Mouse (Mus musculus) CH12.LX (cell line): ENCODE results near the gene Paf1. TPM values are rescaled to one million over a fixed set of nuclear protein-coding genes. Genes with fewer than 3 reads are reported as not detected.

Experiments
- DNase-seq: peaks from one replicate; pipeline ENCODE4 v3.0.0-alpha.2; 2013; ENCODE audit errors: extremely low read depth
- H3K27ac ChIP-seq: 2 replicates; pipeline ENCODE4 v1.5.1; 2012; ENCODE audit warnings: low read depth, mild to moderate bottlenecking, control low read depth, moderate library complexity; ENCODE audit not compliant: insufficient read depth
- H3K27me3 ChIP-seq: replicated peaks from 2 replicates; pipeline ENCODE3; 2012; ENCODE audit warnings: inconsistent platforms
- H3K36me3 ChIP-seq, 2 experiments: replicated peaks in 1 of 2; 2 replicates each; pipeline versions ENCODE3 to v1.6.1; 2012; ENCODE audit warnings: inconsistent platforms in 1 of 2, low read length in 1 of 2, mild to moderate bottlenecking in 1 of 2, mixed read lengths in 1 of 2, moderate library complexity in 1 of 2; ENCODE audit not compliant: control insufficient read depth in 1 of 2, insufficient read depth in 1 of 2
- H3K4me1 ChIP-seq, 2 experiments: 2 replicates each; pipeline ENCODE4 v1.6.1; 2012; ENCODE audit warnings: inconsistent platforms in 1 of 2, moderate library complexity in 1 of 2; ENCODE audit not compliant: insufficient read depth in 2 of 2, control insufficient read depth in 1 of 2
- H3K4me2 ChIP-seq: 2 replicates; pipeline ENCODE4 v1.6.1; 2012; ENCODE audit warnings: low read depth, mild to moderate bottlenecking, control low read depth; ENCODE audit not compliant: poor library complexity, insufficient read depth, severe bottlenecking
- H3K4me3 ChIP-seq, 3 experiments: fragments of 150-350 bp in 1 of 3; sonication (generic) in 1 of 3; replicated peaks in 1 of 3; 2 replicates each; pipeline versions ENCODE3 to v1.5.1; 2011 to 2012; ENCODE audit warnings: low read depth in 2 of 3, low read length in 2 of 3, mild to moderate bottlenecking in 2 of 3, moderate library complexity in 2 of 3, control low read depth in 1 of 3, improper control_type of control experiment in 1 of 3, inconsistent platforms in 1 of 3, mixed read lengths in 1 of 3; ENCODE audit not compliant: poor library complexity in 1 of 3
- H3K79me2 ChIP-seq: replicated peaks from 2 replicates; pipeline ENCODE4 v1.6.1; 2012; ENCODE audit warnings: mild to moderate bottlenecking, moderate library complexity; ENCODE audit not compliant: control insufficient read depth, poor library complexity, insufficient read depth, severe bottlenecking; ENCODE audit errors: extremely low read depth
- H3K9ac ChIP-seq: 2 replicates; pipeline ENCODE4 v1.6.1; 2012; ENCODE audit warnings: low read depth, mild to moderate bottlenecking, control low read depth, moderate library complexity; ENCODE audit not compliant: insufficient read depth
- H3K9me3 ChIP-seq: replicated peaks from 2 replicates; pipeline ENCODE3; 2012; ENCODE audit warnings: low read length, inconsistent platforms, mixed read lengths
- BHLHE40 ChIP-seq: IDR thresholded peaks from 2 replicates; pipeline ENCODE4 v1.6.1; 2011; ENCODE audit warnings: mild to moderate bottlenecking, low read depth, low read length, improper control_type of control experiment
- CHD1 ChIP-seq: IDR thresholded peaks from 2 replicates; pipeline ENCODE4 v1.6.1; 2012; ENCODE audit warnings: low read depth, low read length, improper control_type of control experiment, inconsistent platforms
- E2F4 ChIP-seq: IDR thresholded peaks from 2 replicates; pipeline ENCODE4 v1.6.1; 2011; ENCODE audit warnings: low read depth, low read length, improper control_type of control experiment; ENCODE audit not compliant: insufficient replicate concordance
- ELF1 ChIP-seq: IDR thresholded peaks from 2 replicates; pipeline ENCODE4 v1.6.1; 2014; ENCODE audit warnings: low read depth, mild to moderate bottlenecking, inconsistent platforms, low read length, improper control_type of control experiment
- EP300 ChIP-seq: IDR thresholded peaks from 2 replicates; pipeline ENCODE4 v1.6.1; 2011; ENCODE audit warnings: low read length, improper control_type of control experiment
- ETS1 ChIP-seq: conservative IDR thresholded peaks from 2 replicates; pipeline ENCODE4 v1.6.1; 2012; ENCODE audit warnings: low read depth, mild to moderate bottlenecking, inconsistent platforms, low read length, improper control_type of control experiment, moderate library complexity
- IRF4 ChIP-seq: IDR thresholded peaks from 2 replicates; pipeline ENCODE4 v1.6.1; 2014; ENCODE audit warnings: low read depth, mild to moderate bottlenecking, inconsistent platforms, low read length, improper control_type of control experiment
- JUN ChIP-seq: IDR thresholded peaks from 2 replicates; pipeline ENCODE4 v1.6.1; 2011; ENCODE audit warnings: low read depth, mild to moderate bottlenecking, low read length, improper control_type of control experiment, moderate library complexity; ENCODE audit not compliant: insufficient read depth
- MAFK ChIP-seq: IDR thresholded peaks from 2 replicates; pipeline ENCODE4 v1.6.1; 2011; ENCODE audit warnings: low read length, improper control_type of control experiment; ENCODE audit not compliant: insufficient replicate concordance
- MAZ ChIP-seq: IDR thresholded peaks from 2 replicates; pipeline ENCODE4 v1.6.1; 2012; ENCODE audit warnings: low read depth, mild to moderate bottlenecking, inconsistent platforms, low read length, improper control_type of control experiment, moderate library complexity
- MEF2A ChIP-seq: IDR thresholded peaks from 2 replicates; pipeline ENCODE4 v1.6.1; 2014; ENCODE audit warnings: low read depth, mild to moderate bottlenecking, inconsistent platforms, low read length, improper control_type of control experiment, borderline replicate concordance
- MYC ChIP-seq: IDR thresholded peaks from 2 replicates; pipeline ENCODE4 v1.6.1; 2011; ENCODE audit warnings: low read depth, mild to moderate bottlenecking, improper control_type of control experiment, low read length
- NELFE ChIP-seq: IDR thresholded peaks from 2 replicates; pipeline ENCODE4 v1.6.1; 2011; ENCODE audit warnings: low read depth, low read length, improper control_type of control experiment
- POLR2AphosphoS2 ChIP-seq: IDR thresholded peaks from 2 replicates; pipeline ENCODE4 v1.6.1; 2011; ENCODE audit warnings: low read depth, low read length, improper control_type of control experiment
- RCOR1 ChIP-seq: conservative IDR thresholded peaks from 2 replicates; pipeline ENCODE4 v1.6.1; 2012; ENCODE audit warnings: low read depth, mild to moderate bottlenecking, inconsistent platforms, low read length, improper control_type of control experiment
- TCF12 ChIP-seq: IDR thresholded peaks from 2 replicates; pipeline ENCODE4 v1.6.1; 2014; ENCODE audit warnings: low read depth, mild to moderate bottlenecking, inconsistent platforms, low read length, improper control_type of control experiment
- USF1 ChIP-seq: IDR thresholded peaks from 2 replicates; pipeline ENCODE4 v1.6.1; 2014; ENCODE audit warnings: low read depth, mild to moderate bottlenecking, inconsistent platforms, low read length, improper control_type of control experiment
- USF2 ChIP-seq: conservative IDR thresholded peaks from 2 replicates; pipeline ENCODE4 v1.6.1; 2011; ENCODE audit warnings: low read depth, low read length, improper control_type of control experiment
- ZC3H11A ChIP-seq: IDR thresholded peaks from 2 replicates; pipeline ENCODE4 v1.6.1; 2012; ENCODE audit warnings: low read depth, mild to moderate bottlenecking, inconsistent platforms, low read length, improper control_type of control experiment
- ZMIZ1 ChIP-seq: IDR thresholded peaks from 2 replicates; pipeline ENCODE4 v1.6.1; 2012; ENCODE audit warnings: low read depth, mild to moderate bottlenecking, inconsistent platforms, low read length, improper control_type of control experiment
- dilution Hi-C: fragments of 300-500 bp; cut with MboI; formaldehyde crosslinking; loops from 2 replicates; pipeline ENCODE4 v1.14.3; 2020; ENCODE audit warnings: low sequenced_read_pairs; ENCODE audit not compliant: extremely low pct_unique_long_range_greater_than_20kb, extremely low pct_ligation_motif_present
- in situ Hi-C: fragments of 300-500 bp; cut with MboI; formaldehyde crosslinking; loops from 3 replicates; pipeline ENCODE4 v1.14.3; 2019; ENCODE audit warnings: low sequenced_read_pairs, low pct_ligation_motif_present, low pct_unique_long_range_greater_than_20kb, mixed read lengths
- polyA plus RNA-seq: library from polyadenylated mRNA; unstranded; fragments of >175 nt; gene quantifications from 2 replicates; pipeline ENCODE4 v1.2.1, GENCODE M21; 2012; ENCODE audit warnings: low read depth; ENCODE audit not compliant: insufficient read length
- total RNA-seq, 2 experiments: library from RNA; depleted of rRNA; stranded (reverse); fragments of 300-350 nt in 1 of 2; fragments of >200 nt in 1 of 2; gene quantifications; 2 replicates each; pipeline ENCODE4 v1.2.3; 2012 to 2014

Gene Paf1
- total and polyA plus RNA-seq, 3 experiments = 42.2 to 105 (median 45.9) TPM

GRCm38 (mm10) chr7:28444344-28444974, 51.7 kb downstream of the Paf1 start:
- in situ Hi-C loops = no loop called here
- TF ChIP-seq JUN = peak; percentile 21; the same call in 1 of the 2 replicates
- TF ChIP-seq MAFK = peak; percentile 40; the same call in 1 of the 2 replicates
- peak; percentile 27 for TF ChIP-seq MEF2A
- 0 out of 2 replicates have a peak, but pooled peaks have one; percentile 39 for TF ChIP-seq ZMIZ1
- 0 out of 2 replicates have a peak, but pooled peaks have one; percentile 16 for TF ChIP-seq NELFE
- TF ChIP-seq ELF1 = peak; percentile 43; the same call in 1 of the 2 replicates
- TF ChIP-seq EP300 = peak; percentile 76
- TF ChIP-seq USF2 = no peak
- peak; percentile 57; the same call in 1 of the 2 replicates for TF ChIP-seq CHD1
- TF ChIP-seq E2F4 = no peak
- no peak for TF ChIP-seq POLR2AphosphoS2
- TF ChIP-seq ZC3H11A = no peak
- TF ChIP-seq RCOR1 = 0 out of 2 replicates have a peak, but pooled peaks have one; percentile 16
- TF ChIP-seq IRF4 = peak; percentile 95
- peak; percentile 19; the same call in 1 of the 2 replicates for TF ChIP-seq ETS1
- TF ChIP-seq USF1 = no peak
- 0 out of 2 replicates have a peak, but pooled peaks have one; percentile 24 for TF ChIP-seq TCF12
- TF ChIP-seq BHLHE40 = peak; percentile 54; the same call in 1 of the 2 replicates
- peak; percentile 73 for TF ChIP-seq MAZ
- TF ChIP-seq MYC = no peak
- TF ChIP-seq, all 38 proteins: peak for 14

More at GRCm38 (mm10) chr7:28444344-28444974, 51.7 kb downstream of the Paf1 start:
- Histone ChIP-seq H3K36me3 (peaks cover 0 to 16% of the 10 kb centered on the region in 2 experiments), H3K9ac (peak overlapping the region; percentile 7; the same call in 1 of the 2 replicates), H3K79me2 (no peaks in the 10 kb centered on the region), H3K4me3 (peak overlapping the region in 1 of 3 experiments; percentile 9), H3K4me2 (peak overlapping the region; percentile 46), H3K9me3 (no peaks in the 10 kb centered on the region), H3K27ac (peak overlapping the region; percentile 60), H3K27me3 (no peaks in the 10 kb centered on the region), H3K4me1 (peaks cover 16 to 66% of the 10 kb centered on the region in 2 experiments)
- DNase-seq = peak; percentile 79
- dilution Hi-C loops = no loop called here
